Mouse (Mus musculus): ENCODE data around the gene Crp.

DNA sequence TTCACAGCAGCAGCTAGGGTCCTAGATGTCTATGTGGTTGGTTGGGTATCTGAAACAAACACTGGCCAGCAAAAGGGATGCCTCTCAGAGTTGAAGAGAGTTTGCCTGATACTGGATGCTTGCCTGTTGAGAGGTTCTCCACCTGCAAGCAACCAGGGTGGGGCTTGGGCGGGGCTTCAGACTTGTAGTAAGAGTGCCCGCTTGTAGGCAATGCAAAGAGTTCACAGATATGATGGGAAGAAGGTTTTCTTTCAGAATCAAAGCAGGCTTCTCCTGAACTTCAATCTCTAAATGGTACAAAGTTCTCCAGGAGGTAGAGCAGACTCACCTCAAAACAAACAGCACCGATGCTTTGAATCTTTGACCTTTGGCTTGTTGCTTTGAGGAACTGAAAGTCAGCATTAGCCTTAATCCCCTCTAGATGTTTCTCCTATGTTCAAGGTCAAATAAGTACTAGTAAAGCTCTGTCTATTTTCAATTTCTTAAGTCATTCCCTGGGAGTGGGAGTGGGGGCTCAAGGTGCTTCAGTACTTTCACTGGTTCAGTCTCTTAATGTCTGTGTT, 12.0 kb downstream of the Crp start:
- TF ChIP-seq POLR2A (IDR thresholded peaks at IDR 0.05; ENCODE audit: low read depth, low read length) (no peak), CTCF (conservative IDR thresholded peaks at IDR 0.05; ENCODE audit: insufficient read depth, insufficient read length, low read depth, low read length) (no peak)

All from kidney, adult 2 months (tissue).